ENCODE assay signal across 9 mouse cellular contexts in genomic region chr1:89643445-89644100, GRCm38 (mm10).
DNase-seq lines count a peak whose midpoint lies in the region; ATAC-seq and TF ChIP-seq lines count a peak whose summit lies in the region.
"Had no signal": no experiment of that assay in that cellular context is flagged by ENCODE, and none has a peak within 500 bp of the region (broad histone marks: within the 10 kb centered on the region; RNA-seq: fewer than 3 reads in every experiment).

No protein-coding gene starts in this region.

- WGBS in forebrain, embryonic 15.5 days: 74% methylated on average over 8 of the region's 8 CpGs
- 53% methylated on average over 8 of the region's 8 CpGs for WGBS in intestine, embryonic 16.5 days
- 61% methylated on average over 8 of the region's 8 CpGs for WGBS in lung, embryonic 14.5 days

- H3K9me3 ChIP-seq in forebrain, embryonic 15.5 days: no peaks in the 10 kb centered on the region
- H3K9me3 ChIP-seq in intestine, embryonic 16.5 days (ENCODE audit: control insufficient read depth, low read length): no peaks in the 10 kb centered on the region
- no peaks in the 10 kb centered on the region for H3K9me3 ChIP-seq in lung, embryonic 14.5 days (ENCODE audit: low read depth, low read length)
- H3K9me3 ChIP-seq: embryonic facial prominence, embryonic 13.5 days had no signal

- peak overlapping the region; percentile 38; the same call in 1 of the 2 replicates for H3K4me3 ChIP-seq in layer of hippocampus, adult 2 months
- H3K4me3 ChIP-seq in forebrain, embryonic 15.5 days: no peak overlapping the region
- no peak overlapping the region for H3K4me3 ChIP-seq in intestine, embryonic 16.5 days (ENCODE audit: low read length)
- no peak overlapping the region for H3K4me3 ChIP-seq in lung, embryonic 14.5 days (ENCODE audit: low read depth, low read length)
- H3K4me3 ChIP-seq: embryonic facial prominence, embryonic 13.5 days had no signal

- peak in 1 of 2 experiments; percentile 73 for DNase-seq in layer of hippocampus, adult 2 months (ENCODE audit: low spot score in 2 of 2)
- no peak for DNase-seq in layer of hippocampus, postnatal 36 days
- DNase-seq in ZHBTc4 (ENCODE audit: low read depth, low spot score): peak; percentile 54
- peak; percentile 80 for DNase-seq in lung, embryonic 14.5 days
- peak; percentile 42 for DNase-seq in right cerebral cortex, postnatal 14 days

- H3K9ac ChIP-seq in forebrain, embryonic 15.5 days (replicated peaks): no peak overlapping the region
- H3K9ac ChIP-seq in intestine, embryonic 16.5 days (ENCODE audit: low read depth, low read length): peak overlapping the region; percentile 45
- H3K9ac ChIP-seq in lung, embryonic 14.5 days: no peak overlapping the region
- H3K9ac ChIP-seq: embryonic facial prominence, embryonic 13.5 days had no signal

- no peak overlapping the region for H3K4me2 ChIP-seq in forebrain, embryonic 15.5 days (replicated peaks)
- peak overlapping the region; percentile 16; the same call in 1 of the 2 replicates for H3K4me2 ChIP-seq in intestine, embryonic 16.5 days (ENCODE audit: low read depth, low read length)
- peak overlapping the region; percentile 32; the same call in 1 of the 2 replicates for H3K4me2 ChIP-seq in lung, embryonic 14.5 days
- H3K4me2 ChIP-seq: embryonic facial prominence, embryonic 13.5 days had no signal

- TF ChIP-seq CTCF in layer of hippocampus, adult 2 months (conservative IDR thresholded peaks at IDR 0.05): peak; percentile 85
- peak; percentile 62 for TF ChIP-seq CTCF in lung, embryonic 14.5 days (IDR thresholded peaks at IDR 0.05; ENCODE audit: low read depth)

- H3K36me3 ChIP-seq in forebrain, embryonic 15.5 days: no peaks in the 10 kb centered on the region
- no peaks in the 10 kb centered on the region for H3K36me3 ChIP-seq in intestine, embryonic 16.5 days (ENCODE audit: control insufficient read depth, insufficient read depth, low read length)
- H3K36me3 ChIP-seq in lung, embryonic 14.5 days (ENCODE audit: insufficient read depth): peaks cover 13% of the 10 kb centered on the region

- peak; percentile 61; the same call in 1 of the 2 replicates for ATAC-seq in forebrain, embryonic 15.5 days (replicated peaks)
- peak; percentile 83 for ATAC-seq in intestine, embryonic 16.5 days
- ATAC-seq in lung, embryonic 14.5 days (ENCODE audit: insufficient read depth): no peak
- ATAC-seq in erythroid progenitor cell, adult 5-6 weeks (replicated peaks; ENCODE audit: low FRiP score, poor library complexity, severe bottlenecking): no peak

- no peak overlapping the region for H3K27ac ChIP-seq in layer of hippocampus, adult 2 months
- no peak overlapping the region for H3K27ac ChIP-seq in forebrain, embryonic 15.5 days (replicated peaks)
- peak overlapping the region; percentile 72 for H3K27ac ChIP-seq in intestine, embryonic 16.5 days (ENCODE audit: low read length)
- H3K27ac ChIP-seq in lung, embryonic 14.5 days (ENCODE audit: low read depth): no peak overlapping the region; the same call in 1 of the 2 replicates
- H3K27ac ChIP-seq: embryonic facial prominence, embryonic 13.5 days had no signal

- H3K27me3 ChIP-seq in forebrain, embryonic 15.5 days: peaks cover 9% of the 10 kb centered on the region; the same call in 1 of the 2 replicates
- H3K27me3 ChIP-seq in intestine, embryonic 16.5 days (replicated peaks; ENCODE audit: control insufficient read depth, insufficient read depth, low read length): no peaks in the 10 kb centered on the region
- no peaks in the 10 kb centered on the region for H3K27me3 ChIP-seq in lung, embryonic 14.5 days (ENCODE audit: insufficient read depth, low read length)
- H3K27me3 ChIP-seq: embryonic facial prominence, embryonic 13.5 days had no signal

- H3K4me1 ChIP-seq in forebrain, embryonic 15.5 days: no peaks in the 10 kb centered on the region
- peaks cover 8% of the 10 kb centered on the region; the same call in 1 of the 2 replicates for H3K4me1 ChIP-seq in intestine, embryonic 16.5 days (ENCODE audit: control insufficient read depth, insufficient read depth, low read length)
- no peaks in the 10 kb centered on the region for H3K4me1 ChIP-seq in lung, embryonic 14.5 days (ENCODE audit: insufficient read depth)
- H3K4me1 ChIP-seq: embryonic facial prominence, embryonic 13.5 days had no signal

Comparison
In these comparisons a context has a peak if more than half of its experiments do, and no peak if none do; other contexts are left out.
1. DNase-seq: peak in ZHBTc4 (single experiment), lung, embryonic 14.5 days (single experiment) and right cerebral cortex, postnatal 14 days (single experiment); none in layer of hippocampus, postnatal 36 days (0 of 2).
2. ATAC-seq: peak in forebrain, embryonic 15.5 days (single experiment) and intestine, embryonic 16.5 days (single experiment); none in lung, embryonic 14.5 days (single experiment) and erythroid progenitor cell, adult 5-6 weeks (single experiment).